Mouse (Mus musculus) heart, embryonic 15.5 days (tissue): ENCODE results near the gene Rabep1. TPM values are rescaled to one million over a fixed set of nuclear protein-coding genes. Genes with fewer than 3 reads are reported as not detected.

Experiments used
- ATAC-seq: fragments of 200-750 bp; cut with Nextera tagmentation; replicated peaks from 2 replicates; pipeline ENCODE4 v1.8.0; 2017; ENCODE audit warnings: low read depth, moderate TSS enrichment; ENCODE audit not compliant: insufficient number of reproducible peaks, insufficient read depth, low FRiP score
- H3K27ac ChIP-seq: fragments of 300-500 bp; sonication (generic); 2 replicates; pipeline ENCODE4 v1.5.1; 2015; ENCODE audit warnings: mild to moderate bottlenecking, inconsistent platforms
- H3K27me3 ChIP-seq: fragments of 300-500 bp; sonication (generic); 2 replicates; pipeline ENCODE4 v1.6.1; 2015; ENCODE audit warnings: inconsistent platforms
- H3K36me3 ChIP-seq: fragments of 300-500 bp; sonication (generic); 2 replicates; pipeline ENCODE4 v1.6.1; 2015; ENCODE audit warnings: mild to moderate bottlenecking, inconsistent platforms
- H3K4me1 ChIP-seq: fragments of 300-500 bp; sonication (generic); replicated peaks from 2 replicates; pipeline ENCODE4 v1.6.1; 2015; ENCODE audit warnings: inconsistent platforms
- H3K4me2 ChIP-seq: fragments of 300-500 bp; sonication (generic); 2 replicates; pipeline ENCODE4 v1.6.1; 2015; ENCODE audit warnings: inconsistent platforms, mild to moderate bottlenecking, moderate library complexity
- H3K4me3 ChIP-seq: fragments of 300-500 bp; sonication (generic); 2 replicates; pipeline ENCODE4 v1.5.1; 2015; ENCODE audit warnings: mild to moderate bottlenecking, inconsistent platforms
- H3K9ac ChIP-seq: fragments of 300-500 bp; sonication (generic); 2 replicates; pipeline ENCODE4 v1.6.1; 2015; ENCODE audit warnings: mild to moderate bottlenecking, inconsistent platforms
- H3K9me3 ChIP-seq: fragments of 300-500 bp; sonication (generic); replicated peaks from 2 replicates; pipeline ENCODE4 v1.6.1; 2016; ENCODE audit warnings: inconsistent platforms
- WGBS: fragments of 180-500 bp; shearing (Covaris S2); methylation state at CpG from one replicate; pipeline ENCODE4 v1.1.7; 2015; ENCODE audit warnings: mixed read lengths; 5-methylcytosine and 5-hydroxymethylcytosine counted together
- polyA plus RNA-seq: library from polyadenylated mRNA; unstranded; fragments of >200 nt; fragmentation: Nextera tagmentation; extraction: Ambion mirVana; gene quantifications from 2 replicates; pipeline ENCODE4 v1.2.1, GENCODE M21; 2015

Rabep1 gene
- polyA plus RNA-seq, 1 experiment from 2014 or later: 29.1 TPM

- Histone ChIP-seq H3K27me3 (no peaks in the 10 kb centered on the region), H3K9ac (no peak overlapping the region), H3K4me2 (no peak overlapping the region), H3K9me3 (no peaks in the 10 kb centered on the region), H3K4me1 (no peaks in the 10 kb centered on the region), H3K36me3 (no peaks in the 10 kb centered on the region), H3K4me3 (no peak overlapping the region), H3K27ac (no peak overlapping the region)
- ATAC-seq: no peak
- 56% methylated on average over 13 of the region's 13 CpGs for WGBS
Measured at GRCm38 (mm10) chr11:70811471-70812240, 32.9 kb upstream of the Rabep1 start.

DNA sequence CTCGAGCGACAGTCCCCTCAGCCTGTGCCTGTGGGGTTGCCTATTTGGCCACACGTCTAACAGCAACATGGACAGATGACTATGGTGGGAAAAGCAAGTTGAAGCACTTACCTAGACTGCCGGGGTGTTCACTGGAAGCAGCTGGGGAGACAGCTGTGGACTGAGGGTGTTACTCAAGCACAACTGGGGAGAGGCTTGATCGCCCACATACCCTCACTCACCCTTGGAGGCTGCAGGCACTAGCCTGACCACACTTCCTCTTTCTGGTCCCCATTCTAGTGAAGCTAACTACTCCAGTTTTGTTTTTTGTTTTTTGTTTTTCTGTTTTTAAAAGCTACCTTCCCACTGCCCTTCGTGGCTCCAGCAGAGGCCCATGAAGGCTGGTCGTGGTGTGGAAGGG is 32.2 kb upstream of the Rabep1 start, which contains the start of gene Scimp:
TSS of gene Scimp (minus strand) at position 222 of the 400 bp plus-strand sequence.
- Histone ChIP-seq H3K9ac (no peak within 1 kb of the TSS), H3K27me3 (no peaks in the 10 kb centered on the region), H3K4me2 (no peak within 1 kb of the TSS), H3K9me3 (no peaks in the 10 kb centered on the region), H3K4me1 (no peaks in the 10 kb centered on the region), H3K36me3 (no peaks in the 10 kb centered on the region), H3K27ac (no peak within 1 kb of the TSS), H3K4me3 (no peak within 1 kb of the TSS)
- 62% methylated on average over 7 of the region's 7 CpGs for WGBS
- no peak for ATAC-seq

- H3K4me2 ChIP-seq: no peak overlapping the region
- H3K9me3 ChIP-seq: no peaks in the 10 kb centered on the region
- no peaks in the 10 kb centered on the region for H3K4me1 ChIP-seq
- WGBS: 78% methylated on average over 8 of the region's 8 CpGs
- H3K9ac ChIP-seq: no peak overlapping the region
- H3K27me3 ChIP-seq: no peaks in the 10 kb centered on the region
- no peak overlapping the region for H3K4me3 ChIP-seq
- no peak for ATAC-seq
- H3K27ac ChIP-seq: no peak overlapping the region
- no peaks in the 10 kb centered on the region for H3K36me3 ChIP-seq
Measured at GRCm38 (mm10) chr11:70815071-70815470, 29.5 kb upstream of the Rabep1 start.

DNA sequence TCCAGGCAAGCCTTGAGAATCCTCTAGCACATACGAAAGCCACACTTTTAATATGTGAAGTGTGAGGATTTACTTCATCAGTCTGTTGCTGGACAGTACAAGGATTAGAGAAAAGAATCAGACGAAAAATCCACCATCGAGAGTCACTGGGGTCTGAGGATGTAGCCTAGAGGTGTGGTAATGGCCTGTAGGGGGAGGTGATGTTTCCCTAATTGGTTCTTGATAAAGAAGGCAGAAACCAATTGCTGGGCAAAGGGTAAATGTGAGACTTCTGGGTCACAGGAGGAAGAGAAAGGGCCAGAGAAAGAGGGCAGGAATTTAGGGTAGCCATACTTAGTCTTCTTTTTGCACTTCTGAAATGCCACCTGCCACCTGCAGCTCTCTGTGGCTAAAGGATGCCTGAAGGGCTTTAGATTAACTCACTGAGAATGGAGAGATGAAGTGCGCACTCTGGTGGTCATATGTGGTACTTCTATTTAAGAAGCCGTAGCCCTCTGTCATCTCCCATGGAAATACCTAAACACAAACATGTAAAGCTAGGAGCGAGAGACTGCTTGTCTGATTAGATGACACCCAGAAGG is 29.0 kb upstream of the Rabep1 start:
- Histone ChIP-seq H3K9me3 (no peaks in the 10 kb centered on the region), H3K36me3 (no peaks in the 10 kb centered on the region), H3K4me2 (no peak overlapping the region), H3K9ac (no peak overlapping the region), H3K27me3 (no peaks in the 10 kb centered on the region), H3K4me1 (no peaks in the 10 kb centered on the region), H3K27ac (no peak overlapping the region), H3K4me3 (no peak overlapping the region)
- no peak for ATAC-seq
- 26% methylated on average over 6 of the region's 6 CpGs for WGBS

DNA sequence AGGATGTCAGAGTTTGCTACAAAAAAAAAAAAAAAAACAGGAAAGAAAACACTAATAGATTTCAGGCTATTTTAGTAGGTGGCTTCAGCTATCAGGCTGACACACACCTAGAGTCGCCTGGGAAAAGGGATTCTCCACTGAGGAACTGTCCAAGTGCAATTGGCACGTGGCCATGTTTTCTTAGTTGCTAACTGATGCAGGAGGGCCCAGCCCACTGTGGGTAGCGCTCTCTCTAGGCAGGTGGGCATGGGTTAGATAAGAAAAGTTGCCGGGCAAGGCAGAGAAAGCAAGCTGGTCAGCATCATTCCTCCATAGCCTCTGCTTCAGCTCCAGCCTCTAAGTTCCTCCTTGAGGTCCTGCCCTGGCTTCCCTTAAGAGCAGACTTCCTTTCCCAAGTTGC is 27.8 kb upstream of the Rabep1 start:
- H3K4me1 ChIP-seq: no peaks in the 10 kb centered on the region
- no peaks in the 10 kb centered on the region for H3K36me3 ChIP-seq
- ATAC-seq: no peak
- H3K4me3 ChIP-seq: no peak overlapping the region
- H3K9ac ChIP-seq: no peak overlapping the region
- WGBS: 62% methylated on average over 4 of the region's 4 CpGs
- H3K9me3 ChIP-seq: no peaks in the 10 kb centered on the region
- H3K27ac ChIP-seq: no peak overlapping the region
- no peaks in the 10 kb centered on the region for H3K27me3 ChIP-seq
- no peak overlapping the region for H3K4me2 ChIP-seq

- no peak for ATAC-seq
- Histone ChIP-seq H3K4me1 (peaks cover 8% of the 10 kb centered on the region; the same call in 1 of the 2 replicates), H3K4me2 (no peak overlapping the region), H3K27me3 (no peaks in the 10 kb centered on the region), H3K27ac (no peak overlapping the region), H3K9ac (no peak overlapping the region), H3K36me3 (no peaks in the 10 kb centered on the region), H3K4me3 (no peak overlapping the region), H3K9me3 (no peaks in the 10 kb centered on the region)
- WGBS: 82% methylated on average over 8 of the region's 8 CpGs
Measured at GRCm38 (mm10) chr11:70820120-70820519, 24.5 kb upstream of the Rabep1 start.

GRCm38 (mm10) chr11:70821728-70822591 is 22.6 kb upstream of the Rabep1 start:
- Histone ChIP-seq H3K4me1 (peaks cover 8% of the 10 kb centered on the region; the same call in 1 of the 2 replicates), H3K4me3 (no peak overlapping the region), H3K27me3 (no peaks in the 10 kb centered on the region), H3K4me2 (no peak overlapping the region), H3K9me3 (no peaks in the 10 kb centered on the region), H3K9ac (no peak overlapping the region), H3K36me3 (no peaks in the 10 kb centered on the region), H3K27ac (no peak overlapping the region)
- ATAC-seq: no peak
- WGBS: 40% methylated on average over 17 of the region's 17 CpGs

- no peak for ATAC-seq
- H3K36me3 ChIP-seq: no peaks in the 10 kb centered on the region
- H3K27ac ChIP-seq: no peak overlapping the region
- H3K4me3 ChIP-seq: no peak overlapping the region
- no peak overlapping the region for H3K9ac ChIP-seq
- H3K27me3 ChIP-seq: no peaks in the 10 kb centered on the region
- WGBS: 81% methylated on average over 2 of the region's 2 CpGs
- no peak overlapping the region for H3K4me2 ChIP-seq
- H3K9me3 ChIP-seq: no peaks in the 10 kb centered on the region
- peaks cover 8% of the 10 kb centered on the region; the same call in 1 of the 2 replicates for H3K4me1 ChIP-seq
Measured at GRCm38 (mm10) chr11:70826207-70826606, 18.4 kb upstream of the Rabep1 start.

DNA sequence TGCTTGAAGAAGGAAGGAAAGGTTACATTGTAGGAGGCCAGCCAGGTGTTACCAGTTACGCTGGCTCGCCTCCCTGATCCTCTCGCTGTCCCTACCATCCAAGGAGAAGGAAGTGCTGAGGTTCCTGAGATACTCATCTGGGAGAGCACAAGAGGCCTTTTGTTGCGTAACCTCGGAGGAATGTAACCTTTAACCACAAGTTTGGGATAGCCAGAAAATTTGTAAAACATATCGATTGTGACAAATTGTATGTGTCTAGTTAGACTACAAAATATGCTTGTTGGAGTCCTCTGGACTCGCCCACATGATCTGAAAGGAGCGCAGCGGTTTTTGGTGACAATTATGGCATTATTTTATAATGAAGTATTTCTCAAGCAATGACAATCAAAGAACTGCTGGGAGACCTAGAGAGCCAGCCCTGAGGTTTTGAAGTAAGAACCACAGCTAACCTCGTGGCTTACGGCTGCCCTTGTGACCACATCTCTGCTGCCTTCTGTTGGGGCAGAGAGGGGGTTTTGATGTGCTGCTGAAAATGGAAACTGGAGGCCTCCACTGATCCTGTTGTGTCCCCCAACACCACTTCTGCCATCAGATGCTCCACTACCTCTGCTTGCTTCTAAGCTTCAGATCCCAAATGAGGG is 15.5 kb upstream of the Rabep1 start:
- Histone ChIP-seq H3K9ac (no peak overlapping the region), H3K4me3 (no peak overlapping the region), H3K4me2 (no peak overlapping the region), H3K9me3 (no peaks in the 10 kb centered on the region), H3K27me3 (no peaks in the 10 kb centered on the region), H3K36me3 (no peaks in the 10 kb centered on the region), H3K27ac (no peak overlapping the region), H3K4me1 (no peaks in the 10 kb centered on the region)
- WGBS: 80% methylated on average over 11 of the region's 11 CpGs
- ATAC-seq: no peak

- ATAC-seq: no peak
- no peaks in the 10 kb centered on the region for H3K36me3 ChIP-seq
- 57% methylated on average over 3 of the region's 3 CpGs for WGBS
- no peaks in the 10 kb centered on the region for H3K9me3 ChIP-seq
- H3K4me2 ChIP-seq: no peak overlapping the region
- H3K4me1 ChIP-seq: no peaks in the 10 kb centered on the region
- H3K9ac ChIP-seq: no peak overlapping the region
- H3K27me3 ChIP-seq: no peaks in the 10 kb centered on the region
- no peak overlapping the region for H3K4me3 ChIP-seq
- no peak overlapping the region for H3K27ac ChIP-seq
Measured at GRCm38 (mm10) chr11:70831201-70831600, 13.4 kb upstream of the Rabep1 start.

DNA sequence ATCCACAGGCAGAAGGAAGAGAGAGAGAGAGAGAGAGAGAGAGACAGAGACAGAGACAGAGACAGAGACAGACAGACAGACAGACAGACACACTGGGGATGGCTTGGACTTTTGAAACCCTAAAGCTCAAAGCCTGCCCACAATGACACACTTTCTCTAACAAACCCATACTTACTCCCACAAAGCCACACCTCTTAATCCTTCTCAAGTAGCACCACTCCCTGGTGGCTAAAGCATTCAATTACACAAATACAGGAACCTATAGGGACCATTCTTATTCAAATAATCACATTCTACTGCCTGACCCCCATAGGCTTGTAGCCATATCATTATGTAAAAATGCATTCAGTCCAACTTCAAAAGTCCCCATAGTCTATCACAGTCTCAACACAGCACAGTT is 11.2 kb upstream of the Rabep1 start:
- no peak overlapping the region for H3K4me3 ChIP-seq
- no peaks in the 10 kb centered on the region for H3K9me3 ChIP-seq
- H3K4me1 ChIP-seq: no peaks in the 10 kb centered on the region
- no peak overlapping the region for H3K4me2 ChIP-seq
- H3K36me3 ChIP-seq: no peaks in the 10 kb centered on the region
- no peak overlapping the region for H3K27ac ChIP-seq
- no peak overlapping the region for H3K9ac ChIP-seq
- no peaks in the 10 kb centered on the region for H3K27me3 ChIP-seq
- ATAC-seq: no peak
